Mouse (Mus musculus) adrenal gland, adult 10 weeks (tissue): ENCODE results near the gene Mrps35. TPM values are rescaled to one million over a fixed set of nuclear protein-coding genes. Genes with fewer than 3 reads are reported as not detected.

Source experiments
- polyA plus RNA-seq: library from polyadenylated mRNA; stranded (reverse); fragments of 350-450 nt; fragmentation: Illumina TruSeq; extraction: RNeasy Lipid Tissue Mini Kit (QIAGEN cat#74804); gene quantifications from one replicate; pipeline ENCODE4 v1.2.3, GENCODE M21; 2014; ENCODE audit warnings: low read depth, low replicate concordance

The Mrps35 gene
- 18.7 TPM for polyA plus RNA-seq

GRCm38 (mm10) chr6:147042291-147043290 lies at the start of gene Mrps35:
Mrps35 (plus strand) TSS chr6:147042764.

GRCm38 (mm10) chr6:147032303-147032925 lies 10.2 kb upstream of the Mrps35 start, which contains the start of gene Rep15:
Rep15 (plus strand) TSS chr6:147032584.

GRCm38 (mm10) chr6:147086594-147087225 lies 44.1 kb downstream of the Mrps35 start, which contains the start of gene Mansc4:
Mansc4 (minus strand) TSS chr6:147087032.

GRCm38 (mm10) chr6:147091136-147092120 lies 48.9 kb downstream of the Mrps35 start, which contains the start of gene Klhl42:
Klhl42 (plus strand) TSS chr6:147091379.

Other genes starting within 250 kb of the Mrps35 start
- gene Arntl2, start 246.7 kb upstream of the Mrps35 start, polyA plus RNA-seq, result 5.7 TPM
- not detected for gene Smco2, start 192.7 kb upstream of the Mrps35 start, polyA plus RNA-seq
- gene Ppfibp1, start 154.3 kb upstream of the Mrps35 start, polyA plus RNA-seq, result 87.5 TPM
- gene 1700034J05Rik, start 88.3 kb upstream of the Mrps35 start, polyA plus RNA-seq, result not detected
- 1.0 TPM for gene Rep15, start 10.2 kb upstream of the Mrps35 start, polyA plus RNA-seq
- gene Mansc4, start 44.3 kb downstream of the Mrps35 start, polyA plus RNA-seq, result not detected
- 36.5 TPM for gene Klhl42, start 48.6 kb downstream of the Mrps35 start, polyA plus RNA-seq
- gene Pthlh, start 221.4 kb downstream of the Mrps35 start, polyA plus RNA-seq, result 0.35 TPM